Mouse (Mus musculus) left cerebral cortex, postnatal 10 days (tissue): ENCODE data around the gene Pcdh9. TPM values are rescaled to one million over a fixed set of nuclear protein-coding genes. Genes with fewer than 3 reads are reported as not detected.
"Not testable (repeated sequence)": the region's sequence is repeated elsewhere in the genome, so short reads cannot be mapped to it uniquely, and the experiment has no call there.

Source experiments
- DNase-seq, 2 experiments: peaks; one replicate each; pipeline ENCODE4 v3.0.0; 2021 to 2022; ENCODE audit warnings: low spot score in 2 of 2, mixed read lengths in 1 of 2; ENCODE audit errors: extremely low spot score in 1 of 2
- intact Hi-C: fragments of 180-260 bp; cut with DNase I; formaldehyde crosslinking; loops from one replicate; pipeline ENCODE4 v1.15.1; 2025
- total RNA-seq, 2 experiments: library from RNA; stranded (reverse); gene quantifications; 2 replicates each; pipeline ENCODE4 v1.2.3; 2021

Gene Pcdh9
- total RNA-seq, 2 experiments from 2014 or later = 190 to 194 TPM

DNA sequence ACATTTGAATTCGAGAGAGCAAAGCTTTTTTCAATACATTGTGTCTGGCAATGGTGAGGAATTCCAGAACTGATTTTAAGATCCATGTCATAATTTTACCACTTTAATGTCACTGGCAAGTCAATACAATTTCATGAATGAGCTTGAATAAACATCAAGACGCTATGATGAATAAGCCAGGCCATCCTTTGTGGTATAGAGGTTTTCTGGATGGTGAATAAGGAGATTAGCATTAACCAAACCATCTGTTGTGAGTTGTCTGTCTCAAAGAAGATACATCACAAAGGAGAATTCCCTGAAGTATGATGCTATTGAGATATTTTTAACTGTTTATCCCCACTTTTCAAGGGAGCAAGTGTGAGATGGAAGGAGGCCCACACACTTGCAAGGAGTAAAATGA lies 602.1 kb downstream of the Pcdh9 start:
- DNase-seq = no peak
- intact Hi-C loops = no loop called here

DNA sequence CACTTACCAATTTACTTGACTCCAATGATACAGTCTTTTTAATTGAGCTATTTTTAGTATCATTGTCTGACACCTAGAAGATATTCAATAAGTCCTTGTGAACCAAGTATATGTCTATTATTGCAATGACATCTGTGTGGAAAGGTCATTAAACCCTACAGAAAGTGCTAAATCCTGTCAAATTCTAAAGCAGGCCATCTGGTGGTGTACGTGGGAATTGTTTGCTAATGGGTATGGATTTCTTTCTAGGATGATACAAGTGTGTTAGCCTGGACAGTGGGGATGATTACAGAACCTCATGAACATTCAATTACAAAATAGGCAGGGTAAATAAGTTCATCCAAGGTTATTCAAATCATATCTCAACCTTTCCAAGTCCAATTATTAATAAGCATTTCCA lies 602.8 kb downstream of the Pcdh9 start:
- no peak for DNase-seq
- intact Hi-C loops = no loop called here

GRCm38 (mm10) chr14:93285136-93285535 lies 605.3 kb downstream of the Pcdh9 start:
- DNase-seq = no peak
- intact Hi-C loops = no loop called here

DNA sequence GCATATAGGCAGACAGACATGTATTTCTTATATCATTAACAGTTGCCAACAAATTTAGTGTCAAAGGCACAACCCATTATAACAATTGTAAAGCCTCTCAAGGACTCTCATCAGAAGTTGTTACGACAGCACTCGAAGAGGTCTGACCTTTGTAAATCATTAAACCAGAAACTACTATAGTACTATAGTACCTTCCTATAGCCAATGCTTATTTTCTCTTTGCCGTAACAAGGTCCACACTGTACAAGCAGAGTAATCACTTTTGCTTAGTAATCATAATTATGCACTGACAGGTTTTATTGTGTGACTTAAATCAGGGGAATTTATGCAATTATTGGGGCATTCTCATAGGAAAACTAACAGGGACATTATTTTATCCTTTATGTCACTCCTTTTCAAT lies 606.5 kb downstream of the Pcdh9 start:
- intact Hi-C loops = no loop called here
- DNase-seq = no peak

DNA sequence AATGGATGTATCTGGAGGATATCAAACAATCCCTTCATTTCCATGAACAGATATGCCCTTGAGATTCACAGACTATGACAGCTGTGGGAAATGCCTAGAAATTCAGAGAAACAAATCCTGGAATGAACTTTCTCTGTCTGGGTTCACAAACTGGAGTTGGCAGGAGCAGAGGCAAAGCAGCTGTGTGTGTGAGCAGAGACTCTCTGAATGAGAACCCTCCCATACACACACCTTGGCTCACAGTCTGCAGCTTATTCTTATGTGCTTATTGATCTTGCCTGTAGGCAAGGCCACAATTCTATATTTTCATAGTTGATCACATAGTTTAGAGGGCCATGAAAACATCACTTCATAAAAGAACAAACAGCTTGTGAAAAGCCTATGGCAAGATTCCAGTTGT lies 614.8 kb downstream of the Pcdh9 start:
- intact Hi-C loops = no loop called here
- no peak for DNase-seq

- intact Hi-C loops = no loop called here
- DNase-seq = no peak
Measured at GRCm38 (mm10) chr14:93274767-93275166, 615.7 kb downstream of the Pcdh9 start.

DNA sequence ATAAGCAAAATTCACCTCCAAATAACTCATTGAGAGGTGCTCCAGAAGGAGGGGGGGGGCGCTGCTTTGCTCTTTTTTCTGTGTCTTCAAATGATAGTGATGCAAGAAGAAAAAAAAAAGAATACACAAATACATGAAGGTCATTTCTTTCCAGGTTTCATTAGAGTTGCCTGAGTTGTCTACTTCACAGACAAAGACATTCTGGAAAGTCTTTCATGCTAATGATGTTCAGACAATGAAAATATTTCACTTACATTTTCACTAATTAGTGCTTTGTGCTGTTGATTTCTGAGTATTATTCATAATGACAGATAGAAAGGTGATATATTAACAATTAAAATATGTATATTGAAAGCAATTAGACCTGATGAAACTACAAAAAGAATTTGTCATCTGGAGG lies 637.1 kb downstream of the Pcdh9 start:
- DNase-seq = no peak
- intact Hi-C loops = no loop called here

GRCm38 (mm10) chr14:93240263-93240662 lies 650.2 kb downstream of the Pcdh9 start:
- intact Hi-C loops = no loop called here
- no peak for DNase-seq

- no peak for DNase-seq
- intact Hi-C loops = no loop called here
Measured at GRCm38 (mm10) chr14:93234333-93234732, 656.1 kb downstream of the Pcdh9 start.

DNA sequence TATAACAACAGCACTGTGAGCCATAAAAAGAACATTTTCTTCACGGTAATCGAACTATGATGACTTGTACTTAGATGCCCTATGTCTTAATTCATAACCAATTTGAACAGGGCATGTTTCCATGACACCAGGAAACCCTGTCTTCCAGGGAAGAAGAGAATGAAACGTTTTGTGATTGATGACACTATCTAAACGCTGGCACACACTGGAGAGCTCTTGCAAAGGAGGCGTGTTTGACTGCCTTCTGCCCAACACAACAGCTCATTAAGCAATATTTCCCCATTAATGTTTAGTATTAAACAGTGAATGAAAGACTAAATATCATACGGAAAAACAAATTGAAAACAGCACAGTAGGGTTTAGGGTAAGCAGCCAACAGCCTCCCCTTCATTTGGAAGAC lies 656.9 kb downstream of the Pcdh9 start:
- DNase-seq = no peak
- intact Hi-C loops = no loop called here

DNA sequence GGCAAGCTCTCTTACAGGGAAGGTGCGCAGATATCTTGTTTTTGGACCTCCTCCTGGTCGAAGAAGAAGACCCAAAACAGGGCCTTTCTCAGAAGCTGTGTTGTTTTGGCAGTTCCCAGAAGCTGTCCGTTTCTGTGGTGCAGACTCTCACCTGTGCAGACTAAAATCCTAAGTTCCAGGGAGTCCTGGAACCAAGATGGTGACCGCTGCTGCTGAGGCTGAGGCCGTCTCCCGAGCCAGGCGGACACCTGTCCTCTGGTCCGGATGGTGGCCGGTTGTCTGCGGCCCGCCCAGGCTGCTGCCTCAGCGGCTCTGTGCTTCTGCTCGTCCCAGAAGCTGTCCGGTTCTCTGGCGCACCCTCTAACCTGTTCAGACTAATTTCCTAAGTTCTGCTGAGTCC lies 675.6 kb downstream of the Pcdh9 start:
- DNase-seq = peak; percentile 74 to 83
- intact Hi-C loops = not testable (repeated sequence)

- intact Hi-C loops = no loop called here
Measured at GRCm38 (mm10) chr14:93199791-93200190, 690.7 kb downstream of the Pcdh9 start.

DNA sequence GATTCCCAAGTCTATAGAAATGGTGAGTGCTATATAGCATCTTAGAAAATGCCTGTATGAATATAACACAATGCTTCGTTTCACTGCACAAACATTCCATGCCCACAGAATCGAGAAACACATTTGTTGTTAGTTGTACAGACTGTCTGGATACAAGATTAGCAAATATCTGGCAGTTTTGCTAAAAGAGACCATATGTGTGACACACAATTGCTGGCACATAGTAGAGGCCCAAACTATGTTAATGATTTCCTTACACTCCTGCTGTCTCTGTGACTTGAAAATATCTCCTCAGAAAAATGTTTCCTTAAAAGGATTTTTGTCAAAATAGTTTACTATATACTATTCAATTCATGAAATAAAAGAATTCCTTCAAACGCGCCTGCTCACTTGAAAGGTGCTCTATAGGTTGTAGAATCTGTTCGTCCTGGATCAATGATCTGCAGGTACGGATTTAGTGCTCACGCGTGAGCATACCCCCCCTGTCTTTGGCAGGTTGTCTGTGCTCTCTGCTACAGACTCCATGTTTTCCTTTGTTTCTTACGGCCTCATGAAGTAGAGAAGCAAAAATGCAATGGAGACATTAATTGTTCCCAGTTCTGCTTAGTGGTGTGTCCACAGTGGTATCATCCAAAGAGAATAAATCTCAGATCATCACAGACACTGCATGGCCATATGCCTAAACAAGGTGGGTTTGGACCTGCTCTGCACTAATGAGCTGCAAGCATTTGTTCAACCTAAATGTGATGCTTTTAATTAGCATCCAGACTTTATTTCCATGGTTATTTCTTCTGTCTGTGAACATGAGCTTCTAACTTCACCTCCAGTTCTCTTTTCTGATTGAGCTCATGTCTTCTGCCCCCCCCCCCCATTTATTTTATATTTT lies 707.6 kb downstream of the Pcdh9 start:
- peak in 1 of 2 experiments; percentile 13 for DNase-seq
- intact Hi-C loops = no loop called here

More at GRCm38 (mm10) chr14:93199791-93200190, 690.7 kb downstream of the Pcdh9 start:
- no peak for DNase-seq

GRCm38 (mm10) chr14:93169201-93169600 lies 721.3 kb downstream of the Pcdh9 start:
- intact Hi-C loops = no loop called here
- no peak for DNase-seq

GRCm38 (mm10) chr14:93168367-93168766 lies 722.1 kb downstream of the Pcdh9 start:
- no peak for DNase-seq

GRCm38 (mm10) chr14:93143414-93143813 lies 747.1 kb downstream of the Pcdh9 start:
- intact Hi-C loops = no loop called here
- no peak for DNase-seq

More at GRCm38 (mm10) chr14:93168367-93168766, 722.1 kb downstream of the Pcdh9 start:
- intact Hi-C loops = no loop called here

DNA sequence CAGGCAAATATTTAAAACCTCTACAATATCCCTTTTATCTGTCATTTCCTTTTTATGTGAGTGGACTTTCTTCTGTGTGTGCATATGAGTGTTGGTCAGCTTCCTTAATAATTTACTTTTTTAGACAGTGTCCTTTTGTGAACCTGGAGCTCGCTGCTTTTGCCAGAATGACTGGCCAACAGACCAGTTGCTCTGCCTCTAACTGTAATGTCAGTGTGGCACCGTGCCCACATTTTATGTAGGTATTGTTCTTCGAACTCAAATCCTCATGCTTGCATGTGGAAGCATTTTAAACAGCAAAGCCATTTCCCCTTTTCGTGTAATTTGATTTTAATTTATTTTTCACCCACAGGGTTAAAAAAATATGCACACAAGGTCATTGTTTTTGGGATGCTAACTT lies 748.4 kb downstream of the Pcdh9 start:
- DNase-seq = peak in 1 of 2 experiments; percentile 16
- intact Hi-C loops = no loop called here

GRCm38 (mm10) chr14:93126993-93127392 lies 763.5 kb downstream of the Pcdh9 start:
- intact Hi-C loops = no loop called here
- no peak for DNase-seq

- DNase-seq = no peak
- intact Hi-C loops = no loop called here
Measured at GRCm38 (mm10) chr14:93102755-93103154, 787.7 kb downstream of the Pcdh9 start.

DNA sequence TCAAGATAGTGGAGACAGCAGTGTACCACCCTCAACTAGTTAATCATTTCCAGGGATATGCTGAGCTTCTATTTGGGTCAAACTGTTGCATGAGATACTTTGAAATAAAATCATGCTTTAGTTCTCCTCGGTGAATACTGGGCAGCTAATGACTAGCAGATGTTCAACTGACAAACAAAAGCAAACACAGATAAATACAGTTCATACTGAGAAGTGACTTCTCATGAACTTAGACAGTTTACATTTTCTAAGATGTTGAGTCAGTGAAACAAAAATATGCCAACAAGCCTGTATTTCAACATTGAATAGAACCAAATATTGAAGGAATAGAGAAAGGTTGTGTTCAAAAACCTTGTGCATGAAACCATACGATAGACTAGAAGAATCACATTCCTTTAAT lies 795.4 kb downstream of the Pcdh9 start:
- DNase-seq = no peak
- intact Hi-C loops = no loop called here

GRCm38 (mm10) chr14:93092806-93093205 lies 797.7 kb downstream of the Pcdh9 start:
- DNase-seq = no peak
- intact Hi-C loops = no loop called here
